Mouse (Mus musculus): ENCODE data around the gene Otogl. TPM values are rescaled to one million over a fixed set of nuclear protein-coding genes. Genes with fewer than 3 reads are reported as not detected.

Gene Otogl
- polyA plus RNA-seq (2014; fragmentation: Illumina TruSeq; extraction: RNeasy Lipid Tissue Mini Kit (QIAGEN cat#74804); ENCODE audit: low read depth, low replicate concordance): not detected

GRCm38 (mm10) chr10:107912084-107912573, at the start of gene Otogl:
Otogl (minus strand) TSS chr10:107912134.

GRCm38 (mm10) chr10:107719806-107720205, 192.1 kb downstream of the Otogl start, which contains the start of gene Ptprq:
Ptprq (minus strand) TSS chr10:107720051.

Other genes with a start within 250 kb of the Otogl start
- not detected for gene Ptprq, start 192.1 kb downstream of the Otogl start, polyA plus RNA-seq (2014; fragmentation: Illumina TruSeq; extraction: RNeasy Lipid Tissue Mini Kit (QIAGEN cat#74804); ENCODE audit: low read depth, low replicate concordance)